Mouse (Mus musculus) heart, embryonic 14.5 days (tissue): Measurements from ENCODE around the gene Naaladl2. TPM values are rescaled to one million over a fixed set of nuclear protein-coding genes. Genes with fewer than 3 reads are reported as not detected.
"Not testable (repeated sequence)": the region's sequence is repeated elsewhere in the genome, so short reads cannot be mapped to it uniquely, and the experiment has no call there.

Experiments
- ATAC-seq: fragments of 200-750 bp; cut with Nextera tagmentation; 2 replicates; pipeline ENCODE4 v1.8.0; 2017; ENCODE audit warnings: low read depth, moderate TSS enrichment; ENCODE audit not compliant: insufficient number of reproducible peaks, insufficient read depth, low FRiP score
- H3K27ac ChIP-seq, 2 experiments: fragments of 200-500 bp in 1 of 2; fragments of 300-500 bp in 1 of 2; sonication (generic) in 1 of 2; replicated peaks in 1 of 2; 2 replicates each; pipeline ENCODE4 v1.5.1; 2012 to 2014; ENCODE audit warnings: low read depth in 2 of 2, low read length in 2 of 2, control low read depth in 1 of 2, mild to moderate bottlenecking in 1 of 2, mixed read lengths in 1 of 2; ENCODE audit not compliant: control insufficient read depth in 1 of 2, insufficient read depth in 1 of 2
- H3K27me3 ChIP-seq: fragments of 300-500 bp; sonication (generic); 2 replicates; pipeline ENCODE4 v1.6.1; 2014; ENCODE audit warnings: mild to moderate bottlenecking, low read length, control low read depth; ENCODE audit not compliant: control insufficient read depth, insufficient read depth
- H3K36me3 ChIP-seq: fragments of 300-500 bp; sonication (generic); 2 replicates; pipeline ENCODE4 v1.6.1; 2014; ENCODE audit warnings: mild to moderate bottlenecking, control low read depth, low read length, mixed read lengths; ENCODE audit not compliant: control insufficient read depth, insufficient read depth
- H3K4me1 ChIP-seq, 2 experiments: fragments of 200-500 bp in 1 of 2; fragments of 300-500 bp in 1 of 2; sonication (generic) in 1 of 2; 2 replicates each; pipeline ENCODE4 v1.6.1; 2012 to 2014; ENCODE audit warnings: low read length in 2 of 2, control low read depth in 1 of 2, mixed read lengths in 1 of 2; ENCODE audit not compliant: control insufficient read depth in 2 of 2, insufficient read depth in 2 of 2
- H3K4me2 ChIP-seq: fragments of 300-500 bp; sonication (generic); 2 replicates; pipeline ENCODE4 v1.6.1; 2014; ENCODE audit warnings: mild to moderate bottlenecking, low read length
- H3K4me3 ChIP-seq, 2 experiments: fragments of 200-500 bp in 1 of 2; fragments of 300-500 bp in 1 of 2; sonication (generic) in 1 of 2; 2 replicates each; pipeline ENCODE4 v1.5.1; 2012 to 2014; ENCODE audit warnings: low read length in 2 of 2, mild to moderate bottlenecking in 2 of 2, control low read depth in 1 of 2, low read depth in 1 of 2, moderate library complexity in 1 of 2; ENCODE audit not compliant: control insufficient read depth in 1 of 2, insufficient read depth in 1 of 2
- H3K9ac ChIP-seq: fragments of 300-500 bp; sonication (generic); 2 replicates; pipeline ENCODE4 v1.6.1; 2014; ENCODE audit warnings: mild to moderate bottlenecking, low read length
- H3K9me3 ChIP-seq: fragments of 300-500 bp; sonication (generic); 2 replicates; pipeline ENCODE4 v1.6.1; 2016; ENCODE audit warnings: low read length, control low read depth; ENCODE audit not compliant: control insufficient read depth
- WGBS: fragments of 180-500 bp; shearing (Covaris S2); extraction: QIAGEN DNeasy Blood & Tissue Kit; methylation state at CpG from one replicate; pipeline ENCODE4 v1.1.7; 2014; 5-methylcytosine and 5-hydroxymethylcytosine counted together
- polyA plus RNA-seq: library from polyadenylated mRNA; unstranded; fragments of >200 nt; fragmentation: Nextera tagmentation; extraction: Ambion mirVana; gene quantifications from 2 replicates; pipeline ENCODE4 v1.2.1, GENCODE M21; 2014

Naaladl2 gene
- polyA plus RNA-seq, 1 experiment from 2014 or later: 3.1 TPM

GRCm38 (mm10) chr3:25052975-25053374 lies 91.1 kb downstream of the Naaladl2 start:
- ATAC-seq: no peak

GRCm38 (mm10) chr3:25019972-25020371 lies 124.1 kb downstream of the Naaladl2 start:
- Histone ChIP-seq H3K36me3 (no peaks in the 10 kb centered on the region), H3K27ac (no peak overlapping the region), H3K4me3 (no peak overlapping the region), H3K9ac (no peak overlapping the region), H3K9me3 (no peaks in the 10 kb centered on the region), H3K4me1 (no peaks in the 10 kb centered on the region), H3K4me2 (no peak overlapping the region), H3K27me3 (no peaks in the 10 kb centered on the region)
- 19% methylated on average over 5 of the region's 5 CpGs for WGBS
- ATAC-seq: no peak

More at GRCm38 (mm10) chr3:25052975-25053374, 91.1 kb downstream of the Naaladl2 start:
- Histone ChIP-seq H3K9me3 (no peaks in the 10 kb centered on the region), H3K4me1 (no peaks in the 10 kb centered on the region), H3K36me3 (no peaks in the 10 kb centered on the region), H3K9ac (no peak overlapping the region), H3K4me3 (no peak overlapping the region), H3K27ac (no peak overlapping the region), H3K4me2 (no peak overlapping the region), H3K27me3 (no peaks in the 10 kb centered on the region)
- 14% methylated on average over 2 of the region's 2 CpGs for WGBS

GRCm38 (mm10) chr3:25010751-25011150 lies 133.3 kb downstream of the Naaladl2 start:
- Histone ChIP-seq H3K27ac (no peak overlapping the region), H3K4me3 (no peak overlapping the region), H3K4me2 (no peak overlapping the region), H3K9ac (no peak overlapping the region), H3K4me1 (no peaks in the 10 kb centered on the region), H3K36me3 (no peaks in the 10 kb centered on the region), H3K27me3 (no peaks in the 10 kb centered on the region), H3K9me3 (no peaks in the 10 kb centered on the region)
- ATAC-seq: no peak
- 85% methylated on average over 1 of the region's 1 CpGs for WGBS

- not testable (repeated sequence) for H3K9ac ChIP-seq, H3K9me3 ChIP-seq, H3K27me3 ChIP-seq, ATAC-seq, H3K36me3 ChIP-seq, H3K4me2 ChIP-seq, H3K4me3 ChIP-seq, H3K27ac ChIP-seq, H3K4me1 ChIP-seq
- 65% methylated on average over 2 of the region's 2 CpGs for WGBS
These were observed 137.3 kb downstream of the Naaladl2 start for GRCm38 (mm10) chr3:25006802-25007201.

GRCm38 (mm10) chr3:24992577-24992976 lies 151.5 kb downstream of the Naaladl2 start:
- Histone ChIP-seq H3K27ac (no peak overlapping the region), H3K4me1 (no peaks in the 10 kb centered on the region), H3K9me3 (0 out of 2 replicates have a peak, but pooled peaks cover 4% of the 10 kb centered on the region), H3K9ac (no peak overlapping the region), H3K4me3 (no peak overlapping the region), H3K27me3 (no peaks in the 10 kb centered on the region), H3K36me3 (no peaks in the 10 kb centered on the region), H3K4me2 (no peak overlapping the region)
- 67% methylated on average over 2 of the region's 2 CpGs for WGBS
- ATAC-seq: no peak

GRCm38 (mm10) chr3:24992078-24992477 lies 152.0 kb downstream of the Naaladl2 start:
- 0 out of 2 replicates have a peak, but pooled peaks cover 4% of the 10 kb centered on the region for H3K9me3 ChIP-seq
- no peak overlapping the region for H3K27ac ChIP-seq
- no peak overlapping the region for H3K9ac ChIP-seq
- 80% methylated on average over 3 of the region's 3 CpGs for WGBS
- H3K27me3 ChIP-seq: no peaks in the 10 kb centered on the region
- H3K4me3 ChIP-seq: no peak overlapping the region
- no peak for ATAC-seq
- H3K4me1 ChIP-seq: no peaks in the 10 kb centered on the region
- H3K36me3 ChIP-seq: no peaks in the 10 kb centered on the region
- H3K4me2 ChIP-seq: no peak overlapping the region

- H3K9ac ChIP-seq: no peak overlapping the region
- no peaks in the 10 kb centered on the region for H3K9me3 ChIP-seq
- no peak overlapping the region for H3K27ac ChIP-seq
- ATAC-seq: no peak
- no peak overlapping the region for H3K4me3 ChIP-seq
- H3K4me2 ChIP-seq: no peak overlapping the region
- WGBS: 44% methylated on average over 4 of the region's 4 CpGs
- H3K4me1 ChIP-seq: no peaks in the 10 kb centered on the region
- H3K36me3 ChIP-seq: no peaks in the 10 kb centered on the region
- no peaks in the 10 kb centered on the region for H3K27me3 ChIP-seq
These were observed 161.9 kb downstream of the Naaladl2 start for GRCm38 (mm10) chr3:24982111-24982510.

GRCm38 (mm10) chr3:24942170-24942569 lies 201.9 kb downstream of the Naaladl2 start:
- H3K27me3 ChIP-seq: no peaks in the 10 kb centered on the region
- H3K9me3 ChIP-seq: no peaks in the 10 kb centered on the region
- no peak for ATAC-seq
- no peak overlapping the region for H3K9ac ChIP-seq
- H3K4me1 ChIP-seq: no peaks in the 10 kb centered on the region
- 78% methylated on average over 2 of the region's 2 CpGs for WGBS
- no peak overlapping the region for H3K4me3 ChIP-seq
- no peak overlapping the region for H3K4me2 ChIP-seq
- no peak overlapping the region for H3K27ac ChIP-seq
- H3K36me3 ChIP-seq: no peaks in the 10 kb centered on the region
